Mouse (Mus musculus) limb, embryonic 14.5 days (tissue): Measurements from ENCODE around the gene 1110065P20Rik. TPM values are rescaled to one million over a fixed set of nuclear protein-coding genes. Genes with fewer than 3 reads are reported as not detected.

ENCODE experiments used
- ATAC-seq: fragments of 200-750 bp; cut with Nextera tagmentation; 2 replicates; pipeline ENCODE4 v1.8.0; 2017; ENCODE audit warnings: low read depth, moderate number of reproducible peaks, moderate TSS enrichment; ENCODE audit not compliant: low FRiP score
- DNase-seq: peaks from one replicate; pipeline ENCODE4 v3.0.0-alpha.2; 2015; ENCODE audit warnings: low spot score
- H3K27ac ChIP-seq: fragments of 300-500 bp; sonication (generic); replicated peaks from 2 replicates; pipeline ENCODE4 v1.5.1; 2014; ENCODE audit warnings: low read depth, mild to moderate bottlenecking, low read length, moderate library complexity, mixed read lengths
- H3K27me3 ChIP-seq: fragments of 300-500 bp; sonication (generic); 2 replicates; pipeline ENCODE4 v1.6.1; 2014; ENCODE audit warnings: low read length, mixed read lengths; ENCODE audit not compliant: control insufficient read depth, insufficient read depth
- H3K36me3 ChIP-seq: fragments of 300-500 bp; sonication (generic); 2 replicates; pipeline ENCODE4 v1.6.1; 2014; ENCODE audit warnings: mild to moderate bottlenecking, low read length, moderate library complexity, mixed read lengths; ENCODE audit not compliant: control insufficient read depth, insufficient read depth
- H3K4me1 ChIP-seq: fragments of 300-500 bp; sonication (generic); 2 replicates; pipeline ENCODE4 v1.6.1; 2014; ENCODE audit warnings: antibody characterized with exemption, low read length, mixed read lengths; ENCODE audit not compliant: control insufficient read depth, insufficient read depth
- H3K4me2 ChIP-seq: fragments of 300-500 bp; sonication (generic); replicated peaks from 2 replicates; pipeline ENCODE4 v1.6.1; 2014; ENCODE audit warnings: low read depth, mild to moderate bottlenecking, low read length, moderate library complexity; ENCODE audit not compliant: severe bottlenecking
- H3K4me3 ChIP-seq: fragments of 300-500 bp; sonication (generic); replicated peaks from 2 replicates; pipeline ENCODE4 v1.5.1; 2014; ENCODE audit warnings: low read length
- H3K9ac ChIP-seq: fragments of 300-500 bp; sonication (generic); 2 replicates; pipeline ENCODE4 v1.6.1; 2014; ENCODE audit warnings: mild to moderate bottlenecking, low read depth, low read length, moderate library complexity; ENCODE audit not compliant: severe bottlenecking
- H3K9me3 ChIP-seq: fragments of 300-500 bp; sonication (generic); 2 replicates; pipeline ENCODE4 v1.6.1; 2016; ENCODE audit warnings: low read length; ENCODE audit not compliant: control insufficient read depth
- POLR2A ChIP-seq: fragments of 200-500 bp; IDR thresholded peaks from 2 replicates; pipeline ENCODE4 v1.8.0; 2012; ENCODE audit warnings: inconsistent platforms, mild to moderate bottlenecking, moderate library complexity, borderline replicate concordance; ENCODE audit not compliant: insufficient read depth, insufficient read length; ENCODE audit errors: extremely low read depth
- WGBS: fragments of 180-500 bp; shearing (Covaris S2); extraction: QIAGEN DNeasy Blood & Tissue Kit; methylation state at CpG from one replicate; pipeline ENCODE4 v1.1.7; 2014; 5-methylcytosine and 5-hydroxymethylcytosine counted together
- polyA plus RNA-seq, 2 experiments: library from polyadenylated mRNA; depleted of rRNA in 1 of 2; stranded (reverse) in 1 of 2; unstranded in 1 of 2; fragments of >200 nt; fragmentation: Nextera tagmentation in 1 of 2; extraction: Ambion mirVana in 1 of 2; gene quantifications; 2 replicates each; pipeline versions ENCODE4 v1.2.1 to v1.2.3; 2012 to 2014

1110065P20Rik gene
- polyA plus RNA-seq, 2 experiments: 63.4 to 67.5 TPM

DNA sequence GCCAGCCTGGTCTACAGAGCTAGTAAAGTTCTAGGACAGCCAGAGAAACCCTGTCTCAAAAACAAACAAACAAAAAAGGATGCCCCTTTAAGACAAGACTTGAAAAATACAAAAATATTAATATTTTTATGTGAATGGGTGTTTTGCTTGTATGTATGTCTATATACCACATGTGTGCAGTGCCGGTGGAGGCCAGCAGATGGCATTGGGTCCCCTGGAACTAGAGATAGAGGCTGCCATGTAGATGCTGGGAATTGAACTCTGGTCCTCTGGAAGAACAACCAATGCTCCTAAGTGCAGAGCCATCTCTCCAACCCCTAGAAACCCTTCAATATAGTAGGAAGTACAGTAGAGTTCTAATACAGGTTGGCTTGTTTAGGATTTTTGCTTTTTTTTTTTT is 10.0 kb downstream of the 1110065P20Rik start:
- Histone ChIP-seq H3K4me2 (no peak overlapping the region), H3K9me3 (no peaks in the 10 kb centered on the region), H3K36me3 (peaks cover 50% of the 10 kb centered on the region), H3K4me1 (no peaks in the 10 kb centered on the region), H3K27ac (no peak overlapping the region), H3K4me3 (no peak overlapping the region), H3K9ac (no peak overlapping the region), H3K27me3 (no peaks in the 10 kb centered on the region)
- 95% methylated on average over 1 of the region's 1 CpGs for WGBS
- no peak for ATAC-seq
- TF ChIP-seq POLR2A: no peak
- DNase-seq: no peak

DNA sequence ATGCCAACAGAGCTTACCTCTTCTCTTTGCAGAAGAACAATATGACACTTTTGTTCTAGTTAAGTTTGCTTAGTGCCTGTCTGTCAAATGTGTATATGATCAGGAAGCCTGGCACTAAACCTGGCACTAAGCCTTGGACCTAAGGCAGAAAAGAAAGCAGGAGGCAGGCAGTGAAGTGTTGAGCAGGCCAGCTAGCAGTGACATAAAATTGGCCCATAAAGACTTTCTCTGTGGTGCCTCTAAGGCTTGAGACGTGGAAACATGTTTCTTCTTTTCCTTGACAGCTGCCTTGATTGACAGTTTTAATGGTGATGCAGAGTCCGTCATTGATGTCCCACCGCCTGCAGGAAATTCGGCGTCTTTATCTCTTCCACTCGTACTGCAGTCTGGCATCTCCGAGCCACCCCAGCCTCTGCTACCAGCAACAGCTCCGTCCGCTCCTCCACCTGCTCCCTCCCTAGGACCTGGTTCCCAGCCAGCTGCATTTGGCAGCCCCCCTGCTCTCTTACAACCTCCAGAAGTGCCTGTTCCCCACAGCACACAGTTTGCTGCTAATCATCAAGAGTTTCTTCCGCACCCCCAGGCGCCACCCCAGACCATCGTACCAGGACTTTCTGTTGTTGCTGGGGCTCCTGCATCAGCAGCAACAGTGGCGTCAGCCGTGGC is 12.8 kb downstream of the 1110065P20Rik start:
- Histone ChIP-seq H3K9me3 (no peaks in the 10 kb centered on the region), H3K27ac (no peak overlapping the region), H3K36me3 (peaks cover 50% of the 10 kb centered on the region), H3K27me3 (no peaks in the 10 kb centered on the region), H3K4me3 (no peak overlapping the region), H3K4me1 (no peaks in the 10 kb centered on the region), H3K4me2 (no peak overlapping the region), H3K9ac (no peak overlapping the region)
- no peak for TF ChIP-seq POLR2A
- DNase-seq (no peak), ATAC-seq (no peak)
- 88% methylated on average over 14 of the region's 14 CpGs for WGBS

DNA sequence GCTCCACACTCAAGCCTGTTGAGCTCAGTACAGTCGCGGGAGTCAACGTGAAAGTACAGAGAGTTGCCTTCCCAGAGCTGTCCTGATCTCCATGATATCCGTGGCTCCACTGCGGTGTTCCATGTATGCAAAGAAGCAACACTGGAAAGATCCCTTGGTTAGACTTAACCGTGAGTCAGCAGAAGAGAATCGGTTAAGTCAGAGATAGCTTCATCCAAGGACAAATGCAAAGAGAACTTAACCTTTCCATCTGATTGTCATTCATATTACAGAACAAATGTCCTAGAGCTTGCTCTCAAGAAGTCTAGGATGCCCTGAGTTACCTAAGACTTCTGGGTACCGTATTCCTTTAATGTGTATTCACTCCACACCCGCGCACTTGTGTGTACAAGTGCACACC is 18.2 kb downstream of the 1110065P20Rik start:
- WGBS: 97% methylated on average over 10 of the region's 10 CpGs
- Histone ChIP-seq H3K36me3 (peaks cover 50% of the 10 kb centered on the region), H3K27me3 (no peaks in the 10 kb centered on the region), H3K4me3 (no peak overlapping the region), H3K4me2 (no peak overlapping the region), H3K27ac (no peak overlapping the region), H3K9ac (no peak overlapping the region), H3K9me3 (no peaks in the 10 kb centered on the region), H3K4me1 (no peaks in the 10 kb centered on the region)
- TF ChIP-seq POLR2A: no peak
- ATAC-seq (no peak), DNase-seq (no peak)

DNA sequence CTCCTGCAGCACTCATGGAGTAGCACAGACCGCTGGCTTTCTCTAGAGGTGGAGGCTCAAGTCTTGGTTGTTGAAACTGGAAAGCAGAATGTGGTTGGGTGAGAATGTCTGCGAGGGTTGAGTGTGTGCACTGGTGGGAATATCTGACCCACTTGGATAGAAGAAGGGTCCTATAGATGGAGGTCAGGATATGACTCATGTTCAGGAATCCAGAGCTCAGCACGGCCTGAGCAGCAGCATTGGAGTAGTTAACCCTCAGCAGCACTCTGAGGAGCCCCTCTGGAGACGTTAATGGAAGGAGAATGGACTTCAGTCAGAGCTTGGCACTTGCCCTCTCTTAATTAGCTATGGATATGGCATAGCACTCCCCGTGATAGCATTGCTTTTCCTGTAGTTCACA is 21.3 kb downstream of the 1110065P20Rik start:
- Histone ChIP-seq H3K4me3 (no peak overlapping the region), H3K9me3 (no peaks in the 10 kb centered on the region), H3K4me1 (no peaks in the 10 kb centered on the region), H3K36me3 (peaks cover 68% of the 10 kb centered on the region), H3K9ac (no peak overlapping the region), H3K27ac (no peak overlapping the region), H3K27me3 (no peaks in the 10 kb centered on the region), H3K4me2 (no peak overlapping the region)
- DNase-seq: no peak
- 85% methylated on average over 5 of the region's 5 CpGs for WGBS
- ATAC-seq: no peak
- TF ChIP-seq POLR2A: no peak

DNA sequence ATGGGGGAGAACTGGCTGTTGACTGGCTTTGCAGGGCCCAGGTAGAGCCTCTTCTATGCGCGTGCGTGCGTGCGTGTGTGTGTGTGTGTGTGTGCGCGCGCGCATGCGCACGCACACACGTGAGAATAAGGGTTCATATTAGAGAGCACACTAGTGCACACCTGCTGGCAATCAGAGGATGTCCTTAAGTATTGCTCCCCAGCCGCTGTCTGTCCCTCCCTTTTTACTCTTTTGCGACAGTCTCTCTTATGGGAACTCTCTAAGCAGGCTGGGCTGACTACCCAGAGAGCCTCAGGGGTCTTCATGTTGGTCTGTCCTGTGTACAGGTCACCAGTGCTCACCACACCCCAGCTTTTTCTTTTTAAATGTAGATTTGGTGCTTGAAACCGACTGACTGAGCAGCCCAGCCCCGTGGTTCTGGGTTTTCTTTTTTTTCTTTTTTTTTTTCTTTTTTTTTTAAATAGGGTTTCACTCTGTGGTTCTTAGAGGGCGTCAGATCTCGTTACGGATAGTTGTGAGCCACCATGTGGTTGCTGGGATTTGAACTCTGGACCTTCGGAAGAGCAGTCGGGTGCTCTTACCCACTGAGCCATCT is 25.5 kb downstream of the 1110065P20Rik start:
- no peak overlapping the region for H3K27ac ChIP-seq
- H3K4me3 ChIP-seq: no peak overlapping the region
- no peak for DNase-seq
- no peaks in the 10 kb centered on the region for H3K27me3 ChIP-seq
- H3K4me2 ChIP-seq: no peak overlapping the region
- H3K36me3 ChIP-seq: peaks cover 71% of the 10 kb centered on the region
- no peak overlapping the region for H3K9ac ChIP-seq
- no peak for TF ChIP-seq POLR2A
- no peaks in the 10 kb centered on the region for H3K4me1 ChIP-seq
- 94% methylated on average over 21 of the region's 21 CpGs for WGBS
- H3K9me3 ChIP-seq: no peaks in the 10 kb centered on the region
- no peak for ATAC-seq
